ENCODE assay signal across 13 mouse cellular contexts in the genomic region with DNA sequence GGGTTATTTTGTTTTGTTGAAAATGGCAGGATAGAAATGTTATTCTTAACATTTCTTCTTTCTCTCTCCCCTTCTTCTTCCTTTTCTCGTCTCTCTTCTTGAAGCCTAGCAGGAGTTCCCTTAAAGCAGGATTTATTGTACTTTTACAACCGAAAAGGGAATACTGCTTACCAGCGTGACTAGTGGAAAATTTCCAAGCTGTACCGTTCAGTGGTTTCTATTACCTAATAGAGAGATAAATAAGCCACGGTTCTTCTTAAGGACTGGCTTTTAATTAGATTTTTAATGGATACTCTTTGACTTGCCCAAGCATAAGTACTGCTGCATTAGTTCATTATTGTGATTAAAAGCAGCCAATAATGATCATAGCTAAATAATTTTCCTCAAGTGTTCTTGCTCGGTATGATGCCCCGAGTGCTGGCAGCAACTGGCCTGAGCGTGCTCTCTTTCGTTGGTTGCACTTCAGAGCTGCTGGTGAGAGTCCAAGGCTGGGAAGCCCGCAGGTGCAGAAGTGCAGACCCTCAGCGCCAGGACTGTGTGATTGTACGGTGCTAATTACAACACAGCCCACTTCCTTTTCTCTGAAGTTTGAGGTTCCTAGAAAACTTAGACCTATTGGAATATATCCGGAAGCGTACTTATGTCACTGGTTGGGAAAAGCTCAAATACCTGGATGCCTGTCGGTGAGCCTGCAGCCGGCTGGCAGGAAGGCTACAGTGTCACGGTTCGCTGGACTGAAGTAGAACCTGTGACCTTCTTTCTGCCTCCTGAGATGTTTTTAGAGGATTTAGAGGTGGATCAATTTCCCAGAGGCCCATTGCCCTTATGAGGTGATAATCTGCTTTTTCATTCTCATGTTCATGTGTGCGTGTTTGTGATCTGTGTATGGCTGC.
DNase-seq lines count a peak whose midpoint lies in the region; ATAC-seq and TF ChIP-seq lines count a peak whose summit lies in the region.
"Had no signal": no experiment of that assay in that cellular context is flagged by ENCODE, and none has a peak within 500 bp of the region (broad histone marks: within the 10 kb centered on the region; RNA-seq: fewer than 3 reads in every experiment).

No protein-coding gene starts in this region.

- H3K27me3 ChIP-seq in midbrain, postnatal 0 days (ENCODE audit: insufficient read depth, low read length): no peaks in the 10 kb centered on the region
- peaks cover 12% of the 10 kb centered on the region; the same call in 1 of the 2 replicates for H3K27me3 ChIP-seq in midbrain, embryonic 15.5 days (replicated peaks)
- H3K27me3 ChIP-seq in kidney, postnatal 0 days (ENCODE audit: insufficient read depth, low read length): no peaks in the 10 kb centered on the region
- no peaks in the 10 kb centered on the region for H3K27me3 ChIP-seq in lung, postnatal 0 days (replicated peaks; ENCODE audit: insufficient read depth, low read length)
- peaks cover 2% of the 10 kb centered on the region; the same call in 1 of the 2 replicates for H3K27me3 ChIP-seq in forebrain, embryonic 11.5 days (ENCODE audit: control insufficient read depth, insufficient read depth, low read length)
- H3K27me3 ChIP-seq: heart, embryonic 13.5 days had no signal

- no peak overlapping the region for H3K27ac ChIP-seq in midbrain, postnatal 0 days (ENCODE audit: low read depth, low read length)
- H3K27ac ChIP-seq in midbrain, embryonic 15.5 days: no peak overlapping the region
- H3K27ac ChIP-seq in kidney, postnatal 0 days: no peak overlapping the region
- no peak overlapping the region for H3K27ac ChIP-seq in lung, postnatal 0 days (ENCODE audit: low read length)
- H3K27ac ChIP-seq in forebrain, embryonic 11.5 days (ENCODE audit: low read depth, low read length): no peak overlapping the region
- H3K27ac ChIP-seq: heart, embryonic 13.5 days; liver, embryonic 14.5 days; midbrain, embryonic 13.5 days had no signal

- no peak overlapping the region for H3K4me2 ChIP-seq in midbrain, postnatal 0 days (ENCODE audit: low read depth, low read length, poor library complexity, severe bottlenecking)
- no peak overlapping the region for H3K4me2 ChIP-seq in midbrain, embryonic 15.5 days
- no peak overlapping the region; the same call in 1 of the 2 replicates for H3K4me2 ChIP-seq in kidney, postnatal 0 days (ENCODE audit: low read length)
- no peak overlapping the region for H3K4me2 ChIP-seq in lung, postnatal 0 days (replicated peaks; ENCODE audit: low read depth, low read length)
- H3K4me2 ChIP-seq in forebrain, embryonic 11.5 days (ENCODE audit: low read depth, low read length, severe bottlenecking): no peak overlapping the region
- H3K4me2 ChIP-seq: heart, embryonic 13.5 days; midbrain, embryonic 13.5 days had no signal

- H3K4me1 ChIP-seq in midbrain, postnatal 0 days (ENCODE audit: insufficient read depth, low read length): no peaks in the 10 kb centered on the region
- no peaks in the 10 kb centered on the region for H3K4me1 ChIP-seq in midbrain, embryonic 15.5 days
- 0 out of 2 replicates have a peak, but pooled peaks cover 6% of the 10 kb centered on the region for H3K4me1 ChIP-seq in kidney, postnatal 0 days (replicated peaks; ENCODE audit: insufficient read depth, low read length)
- no peaks in the 10 kb centered on the region for H3K4me1 ChIP-seq in lung, postnatal 0 days (ENCODE audit: insufficient read depth, low read depth, low read length)
- H3K4me1 ChIP-seq in forebrain, embryonic 11.5 days (replicated peaks; ENCODE audit: control insufficient read depth, insufficient read depth, low read length): no peaks in the 10 kb centered on the region
- H3K4me1 ChIP-seq: midbrain, embryonic 13.5 days had no signal

- DNase-seq in cerebellum, adult 9-10 months: peak; percentile 39
- no peak for DNase-seq in cerebellum, adult 9-11 months
- peak; percentile 36 for DNase-seq in midbrain, postnatal 0 days (ENCODE audit: low spot score)
- peak; percentile 47 for DNase-seq in kidney, postnatal 0 days (ENCODE audit: low spot score)
- DNase-seq in adrenal gland, postnatal 25 days: no peak
- no peak for DNase-seq in lung, postnatal 0 days (ENCODE audit: low spot score)
- DNase-seq in forebrain, embryonic 11.5 days (ENCODE audit: low spot score): no peak
- DNase-seq: gastrocnemius, postnatal 25 days had no signal

- WGBS in midbrain, postnatal 0 days: 66% methylated on average over 19 of the region's 19 CpGs
- WGBS in midbrain, embryonic 15.5 days: 72% methylated on average over 19 of the region's 19 CpGs
- WGBS in kidney, postnatal 0 days: 25% methylated on average over 19 of the region's 19 CpGs
- 77% methylated on average over 19 of the region's 19 CpGs for WGBS in lung, postnatal 0 days
- 79% methylated on average over 19 of the region's 19 CpGs for WGBS in forebrain, embryonic 11.5 days

- no peak overlapping the region for H3K4me3 ChIP-seq in midbrain, postnatal 0 days (ENCODE audit: low read depth, low read length)
- H3K4me3 ChIP-seq in midbrain, embryonic 15.5 days: no peak overlapping the region
- no peak overlapping the region for H3K4me3 ChIP-seq in kidney, postnatal 0 days (replicated peaks; ENCODE audit: low read depth, low read length)
- no peak overlapping the region for H3K4me3 ChIP-seq in lung, postnatal 0 days (ENCODE audit: low read depth, low read length)
- H3K4me3 ChIP-seq in forebrain, embryonic 11.5 days (ENCODE audit: low read depth, low read length): no peak overlapping the region
- H3K4me3 ChIP-seq: heart, embryonic 13.5 days; midbrain, embryonic 13.5 days had no signal

- no peaks in the 10 kb centered on the region for H3K9me3 ChIP-seq in midbrain, postnatal 0 days (ENCODE audit: low read length)
- H3K9me3 ChIP-seq in midbrain, embryonic 15.5 days: no peaks in the 10 kb centered on the region
- no peaks in the 10 kb centered on the region for H3K9me3 ChIP-seq in kidney, postnatal 0 days (replicated peaks; ENCODE audit: low read length)
- no peaks in the 10 kb centered on the region for H3K9me3 ChIP-seq in lung, postnatal 0 days (ENCODE audit: low read length)
- no peaks in the 10 kb centered on the region for H3K9me3 ChIP-seq in forebrain, embryonic 11.5 days (ENCODE audit: control insufficient read depth, low read length)
- H3K9me3 ChIP-seq: heart, embryonic 13.5 days; midbrain, embryonic 13.5 days had no signal

- H3K9ac ChIP-seq in midbrain, postnatal 0 days (replicated peaks; ENCODE audit: low read length, poor library complexity, severe bottlenecking): no peak overlapping the region
- no peak overlapping the region for H3K9ac ChIP-seq in midbrain, embryonic 15.5 days
- no peak overlapping the region for H3K9ac ChIP-seq in kidney, postnatal 0 days (ENCODE audit: low read depth, low read length)
- no peak overlapping the region for H3K9ac ChIP-seq in lung, postnatal 0 days (replicated peaks; ENCODE audit: low read depth)
- no peak overlapping the region for H3K9ac ChIP-seq in forebrain, embryonic 11.5 days (ENCODE audit: low read length)
- H3K9ac ChIP-seq: heart, embryonic 13.5 days; liver, embryonic 14.5 days; midbrain, embryonic 13.5 days had no signal

- TF ChIP-seq CTCF in midbrain, postnatal 0 days (IDR thresholded peaks at IDR 0.05): no peak
- TF ChIP-seq CTCF in kidney, postnatal 0 days (IDR thresholded peaks at IDR 0.05; ENCODE audit: low read depth): no peak
- no peak for TF ChIP-seq CTCF in lung, postnatal 0 days (IDR thresholded peaks at IDR 0.05)

- H3K36me3 ChIP-seq in midbrain, postnatal 0 days (ENCODE audit: insufficient read depth, low read length): no peaks in the 10 kb centered on the region
- H3K36me3 ChIP-seq in midbrain, embryonic 15.5 days (replicated peaks): no peaks in the 10 kb centered on the region
- no peaks in the 10 kb centered on the region for H3K36me3 ChIP-seq in kidney, postnatal 0 days (ENCODE audit: insufficient read depth, low read length)
- no peaks in the 10 kb centered on the region for H3K36me3 ChIP-seq in lung, postnatal 0 days (ENCODE audit: insufficient read depth, low read length)
- no peaks in the 10 kb centered on the region for H3K36me3 ChIP-seq in forebrain, embryonic 11.5 days (ENCODE audit: control insufficient read depth, insufficient read depth, low read length)
- H3K36me3 ChIP-seq: heart, embryonic 13.5 days; midbrain, embryonic 13.5 days had no signal

- no peak for ATAC-seq in midbrain, postnatal 0 days (ENCODE audit: low FRiP score)
- no peak for ATAC-seq in midbrain, embryonic 15.5 days (replicated peaks)
- ATAC-seq in kidney, postnatal 0 days (replicated peaks; ENCODE audit: low FRiP score, low read depth): no peak; the same call in 1 of the 2 replicates
- no peak for ATAC-seq in lung, postnatal 0 days
- no peak for ATAC-seq in forebrain, embryonic 11.5 days (replicated peaks; ENCODE audit: low FRiP score)
- ATAC-seq: forebrain, embryonic 16.5 days; midbrain, embryonic 13.5 days had no signal

- no peak for TF ChIP-seq EP300 in lung, postnatal 0 days (IDR thresholded peaks at IDR 0.05)

Comparison
In these comparisons a context has a peak if more than half of its experiments do, and no peak if none do; other contexts are left out.
1. DNase-seq: peak in cerebellum, adult 9-10 months (single experiment), midbrain, postnatal 0 days (single experiment) and kidney, postnatal 0 days (single experiment); none in cerebellum, adult 9-11 months (single experiment), adrenal gland, postnatal 25 days (single experiment), lung, postnatal 0 days (single experiment) and forebrain, embryonic 11.5 days (single experiment).